Mouse (Mus musculus): ENCODE measurements at regions not wholly inside any gene's neighbourhood (a gene's known extent, or its start where the extent isn't known, plus 50 kb on each side); places are given as distances from the start of the nearest gene placed in this dataset.

DNA sequence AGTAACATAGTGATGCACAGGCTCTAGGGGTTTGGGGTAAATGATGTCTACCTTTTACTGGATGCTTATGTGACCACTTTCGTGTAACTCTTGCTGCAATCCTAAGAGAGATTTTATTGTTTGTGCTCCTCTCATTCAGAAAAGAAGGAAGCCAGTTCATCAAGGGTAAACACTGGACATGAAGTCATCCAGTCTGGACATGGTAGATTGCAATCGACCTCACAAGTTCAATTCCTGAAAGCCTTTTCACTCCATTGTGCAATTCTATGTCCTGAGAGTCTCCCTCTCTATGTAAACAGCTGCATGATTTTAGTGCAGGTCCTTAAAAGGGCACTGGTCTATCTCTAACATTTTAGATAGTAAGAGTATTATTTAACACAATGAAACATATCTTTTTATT, 73.5 kb upstream of the Gm16223 start:
- no peaks in the 10 kb centered on the region for H3K36me3 ChIP-seq
- 71% methylated on average over 2 of the region's 2 CpGs for WGBS
- H3K9me3 ChIP-seq = no peaks in the 10 kb centered on the region
- no peak for ATAC-seq (ENCODE audit: low FRiP score)
- no peak overlapping the region for H3K4me2 ChIP-seq
- H3K9ac ChIP-seq = no peak overlapping the region
- no peaks in the 10 kb centered on the region for H3K27me3 ChIP-seq
- no peaks in the 10 kb centered on the region for H3K4me1 ChIP-seq (replicated peaks)
- no peak overlapping the region for H3K4me3 ChIP-seq
- H3K27ac ChIP-seq = no peak overlapping the region

DNA sequence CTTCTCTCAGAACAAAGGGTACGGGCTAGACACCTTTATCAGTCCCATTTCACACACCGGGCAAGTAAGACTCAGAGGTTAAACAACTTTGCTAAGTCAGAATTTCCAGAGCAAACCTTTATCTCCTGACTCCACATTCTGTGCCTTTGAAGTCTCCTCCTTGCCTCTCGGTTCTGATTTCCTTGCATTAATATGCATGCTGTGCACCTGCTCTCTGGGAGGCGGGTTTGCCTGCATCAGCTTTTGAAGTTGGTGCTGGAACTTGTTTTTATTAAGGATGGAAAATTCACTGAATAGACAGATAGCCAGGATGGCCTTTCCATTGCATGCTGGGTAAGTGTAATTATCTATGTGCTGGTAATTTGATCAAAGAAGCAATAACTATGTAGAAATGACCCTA, 84.2 kb upstream of the Gm16223 start:
- H3K36me3 ChIP-seq = no peaks in the 10 kb centered on the region
- WGBS = 71% methylated on average over 4 of the region's 4 CpGs
- H3K9ac ChIP-seq = no peak overlapping the region
- H3K4me3 ChIP-seq = no peak overlapping the region
- H3K27me3 ChIP-seq = no peaks in the 10 kb centered on the region
- no peak overlapping the region for H3K4me2 ChIP-seq
- ATAC-seq (ENCODE audit: low FRiP score) = no peak
- no peaks in the 10 kb centered on the region for H3K4me1 ChIP-seq (replicated peaks)
- no peaks in the 10 kb centered on the region for H3K9me3 ChIP-seq
- H3K27ac ChIP-seq = no peak overlapping the region

DNA sequence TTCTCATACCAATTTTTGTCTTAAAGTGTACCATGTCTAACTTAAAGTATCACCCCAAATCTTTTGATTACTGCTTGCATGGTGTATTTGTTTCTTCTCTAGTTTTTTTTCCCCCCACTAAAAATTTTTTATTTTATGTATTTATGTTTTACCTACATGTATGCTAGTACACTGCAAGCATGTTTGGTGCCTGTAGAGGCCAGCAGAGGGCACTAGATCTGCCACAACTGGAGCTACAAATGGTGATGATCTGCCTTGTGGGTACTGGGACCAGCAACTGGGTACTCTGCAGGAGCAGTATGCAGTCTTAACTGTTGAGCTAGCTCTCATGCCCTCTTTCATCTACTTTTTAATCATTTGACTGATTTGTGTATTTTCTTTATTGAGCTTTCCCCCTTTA, 92.2 kb upstream of the Gm16223 start:
- Histone ChIP-seq H3K4me3 (no peak overlapping the region), H3K36me3 (no peaks in the 10 kb centered on the region), H3K27me3 (no peaks in the 10 kb centered on the region), H3K9me3 (no peaks in the 10 kb centered on the region), H3K27ac (no peak overlapping the region), H3K9ac (no peak overlapping the region), H3K4me2 (no peak overlapping the region), H3K4me1 (replicated peaks) (no peaks in the 10 kb centered on the region)
- ATAC-seq (ENCODE audit: low FRiP score) = no peak

DNA sequence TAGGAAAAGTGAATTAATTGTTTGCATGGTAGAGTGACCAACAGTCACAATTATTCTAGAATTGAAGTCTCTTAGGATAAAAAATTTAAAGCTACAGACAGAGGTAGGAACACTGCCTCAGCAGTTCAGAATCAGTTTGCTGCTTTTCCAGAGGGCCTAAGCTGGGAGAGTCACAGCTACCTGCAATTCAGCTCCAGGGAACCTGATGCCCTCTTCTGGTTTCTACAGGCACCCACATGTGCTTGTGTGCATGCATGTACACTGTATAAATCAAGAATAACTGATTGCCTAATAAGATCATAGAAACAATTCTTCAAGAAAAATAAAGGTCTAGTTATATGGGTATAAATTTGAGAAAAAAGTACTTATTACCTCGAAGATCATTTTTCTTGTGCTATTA, 96.6 kb upstream of the Gm16223 start:
- ATAC-seq (ENCODE audit: low FRiP score) = no peak
- 89% methylated on average over 1 of the region's 1 CpGs for WGBS

DNA sequence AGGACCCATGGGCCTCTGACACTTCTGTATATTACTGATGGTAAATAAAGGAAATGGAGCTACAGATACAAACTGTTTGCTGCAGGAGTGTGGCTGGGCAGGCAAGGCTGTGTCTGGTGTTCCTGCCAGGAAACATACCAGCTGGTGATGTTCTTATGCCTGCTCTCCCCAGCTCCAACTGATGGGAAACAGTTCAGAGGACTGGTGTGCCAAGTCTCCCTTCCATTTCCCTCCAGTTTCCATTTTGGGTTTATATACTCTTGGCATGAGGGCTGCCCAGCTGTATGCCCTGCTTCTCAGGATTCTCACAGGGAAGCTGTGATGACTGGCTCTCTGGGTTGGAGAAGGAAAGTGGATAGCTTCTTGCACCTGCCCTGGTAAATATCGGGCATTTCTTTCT, 100.8 kb upstream of the Gm16223 start:
- Histone ChIP-seq H3K9ac (no peak overlapping the region), H3K9me3 (no peaks in the 10 kb centered on the region), H3K27ac (no peak overlapping the region), H3K4me1 (replicated peaks) (no peaks in the 10 kb centered on the region), H3K4me2 (no peak overlapping the region), H3K4me3 (no peak overlapping the region), H3K27me3 (no peaks in the 10 kb centered on the region), H3K36me3 (no peaks in the 10 kb centered on the region)
- ATAC-seq (ENCODE audit: low FRiP score) = no peak
- 94% methylated on average over 1 of the region's 1 CpGs for WGBS

More for the DNA sequence above, 96.6 kb upstream of the Gm16223 start:
- Histone ChIP-seq H3K27ac (no peak overlapping the region), H3K9ac (no peak overlapping the region), H3K4me1 (replicated peaks) (no peaks in the 10 kb centered on the region), H3K27me3 (no peaks in the 10 kb centered on the region), H3K4me2 (no peak overlapping the region), H3K9me3 (no peaks in the 10 kb centered on the region), H3K36me3 (no peaks in the 10 kb centered on the region), H3K4me3 (no peak overlapping the region)

DNA sequence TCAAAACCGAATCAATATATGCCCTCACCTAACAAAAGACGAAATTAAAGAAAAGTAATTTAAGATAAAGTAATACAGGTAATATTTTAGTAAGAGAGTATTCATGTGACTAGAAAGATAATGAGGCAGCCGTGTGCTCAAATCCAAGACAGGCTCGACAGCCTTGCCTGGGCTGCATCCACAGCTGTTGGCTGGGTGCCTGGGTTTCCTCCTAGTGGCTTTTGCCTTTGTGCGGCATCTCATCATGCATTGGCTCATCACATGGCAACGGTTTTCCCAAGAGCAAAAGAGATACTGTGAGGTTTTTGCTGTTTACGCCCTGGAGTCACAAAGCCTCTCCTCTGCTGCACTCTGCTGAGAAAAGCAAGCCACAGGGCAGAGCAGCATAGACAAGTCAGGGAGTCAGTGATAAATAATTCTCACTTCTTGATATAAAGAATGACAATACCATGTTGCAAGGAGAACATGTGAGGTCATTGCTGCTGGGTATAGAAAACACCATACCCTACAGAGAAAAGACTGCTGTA, 103.1 kb upstream of the Bod1l start:
- peaks cover 3% of the 10 kb centered on the region; the same call in 1 of the 2 replicates for H3K4me1 ChIP-seq (replicated peaks)
- no peaks in the 10 kb centered on the region for H3K27me3 ChIP-seq
- ATAC-seq (ENCODE audit: low FRiP score) = peak; percentile 86
- no peak overlapping the region for H3K4me2 ChIP-seq
- H3K4me3 ChIP-seq = no peak overlapping the region
- no peaks in the 10 kb centered on the region for H3K36me3 ChIP-seq
- no peak overlapping the region for H3K9ac ChIP-seq
- 68% methylated on average over 7 of the region's 7 CpGs for WGBS
- no peak overlapping the region for H3K27ac ChIP-seq
- H3K9me3 ChIP-seq = no peaks in the 10 kb centered on the region

DNA sequence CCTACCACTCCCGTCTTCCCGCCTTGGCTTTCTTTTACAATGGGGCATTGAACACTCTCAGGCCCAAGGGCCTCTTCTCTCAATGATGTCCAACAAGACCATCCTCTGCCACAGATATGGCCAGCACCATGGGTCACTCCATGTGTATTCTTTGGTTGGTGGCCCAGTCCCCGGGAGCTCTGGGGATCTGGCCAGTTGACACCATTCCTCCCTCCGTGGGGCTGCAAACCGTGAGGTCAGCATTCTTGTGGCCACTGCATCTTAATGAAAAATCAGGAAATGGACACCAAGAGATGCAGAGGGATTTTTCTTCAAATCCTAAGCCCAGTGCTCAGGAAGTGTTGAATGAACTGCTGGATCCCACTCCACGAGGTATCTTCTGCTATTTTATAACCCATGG, 99.3 kb upstream of the Bod1l start:
- no peak for ATAC-seq (ENCODE audit: low FRiP score)
- no peak overlapping the region for H3K9ac ChIP-seq
- H3K4me1 ChIP-seq (replicated peaks) = peaks cover 3% of the 10 kb centered on the region; the same call in 1 of the 2 replicates
- no peaks in the 10 kb centered on the region for H3K36me3 ChIP-seq
- H3K9me3 ChIP-seq = no peaks in the 10 kb centered on the region
- H3K27me3 ChIP-seq = no peaks in the 10 kb centered on the region
- H3K27ac ChIP-seq = no peak overlapping the region
- no peak overlapping the region for H3K4me2 ChIP-seq
- 93% methylated on average over 6 of the region's 6 CpGs for WGBS
- H3K4me3 ChIP-seq = no peak overlapping the region

DNA sequence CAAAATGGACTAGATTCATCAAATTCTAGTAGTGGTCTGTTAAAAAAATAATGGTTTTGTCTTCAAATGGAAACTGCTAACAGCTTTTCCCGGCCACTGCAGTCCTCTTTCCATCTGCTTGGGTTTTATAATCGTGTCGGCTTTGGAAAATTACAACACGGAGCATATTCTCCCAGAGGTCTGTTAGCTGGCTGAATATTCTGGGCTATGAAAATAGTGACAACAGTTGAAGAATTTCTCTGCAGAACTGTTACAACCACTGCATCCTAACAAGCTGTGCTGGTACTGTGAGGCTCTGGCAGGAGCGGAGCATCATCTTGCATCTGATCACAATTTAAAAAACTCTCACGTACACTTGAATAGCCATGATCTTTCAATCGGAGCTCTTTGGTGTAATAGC, 98.0 kb upstream of the Bod1l start:
- H3K27me3 ChIP-seq = no peaks in the 10 kb centered on the region
- H3K36me3 ChIP-seq = no peaks in the 10 kb centered on the region
- no peaks in the 10 kb centered on the region for H3K9me3 ChIP-seq
- 83% methylated on average over 7 of the region's 7 CpGs for WGBS
- no peak overlapping the region for H3K4me2 ChIP-seq
- H3K4me1 ChIP-seq (replicated peaks) = peaks cover under 1% of the 10 kb centered on the region; the same call in 1 of the 2 replicates
- H3K4me3 ChIP-seq = no peak overlapping the region
- ATAC-seq (ENCODE audit: low FRiP score) = no peak
- H3K27ac ChIP-seq = no peak overlapping the region
- no peak overlapping the region for H3K9ac ChIP-seq

DNA sequence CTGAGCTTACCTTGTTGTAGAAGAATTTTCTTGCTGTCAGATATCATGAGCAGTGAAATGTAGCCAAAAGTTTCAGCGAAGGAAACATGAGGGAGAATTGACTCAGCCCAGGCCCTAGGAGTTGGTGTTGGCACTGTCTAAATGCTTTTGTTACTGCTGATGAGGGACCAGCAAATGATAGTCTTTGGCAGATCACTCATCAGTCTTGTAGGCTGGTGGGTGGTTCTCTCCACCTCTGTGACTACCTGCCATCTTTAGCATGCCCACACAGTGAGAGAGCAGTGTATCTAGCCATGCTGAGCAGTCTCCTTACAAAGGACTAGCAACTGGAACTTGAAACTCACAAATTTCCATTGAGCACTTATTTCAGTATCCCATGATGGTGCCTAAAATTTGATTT, 97.1 kb upstream of the Bod1l start:
- Histone ChIP-seq H3K9me3 (no peaks in the 10 kb centered on the region), H3K4me1 (replicated peaks) (no peaks in the 10 kb centered on the region), H3K36me3 (no peaks in the 10 kb centered on the region), H3K4me3 (no peak overlapping the region), H3K9ac (no peak overlapping the region), H3K27me3 (no peaks in the 10 kb centered on the region), H3K27ac (no peak overlapping the region), H3K4me2 (no peak overlapping the region)
- no peak for ATAC-seq (ENCODE audit: low FRiP score)
- 95% methylated on average over 1 of the region's 1 CpGs for WGBS

DNA sequence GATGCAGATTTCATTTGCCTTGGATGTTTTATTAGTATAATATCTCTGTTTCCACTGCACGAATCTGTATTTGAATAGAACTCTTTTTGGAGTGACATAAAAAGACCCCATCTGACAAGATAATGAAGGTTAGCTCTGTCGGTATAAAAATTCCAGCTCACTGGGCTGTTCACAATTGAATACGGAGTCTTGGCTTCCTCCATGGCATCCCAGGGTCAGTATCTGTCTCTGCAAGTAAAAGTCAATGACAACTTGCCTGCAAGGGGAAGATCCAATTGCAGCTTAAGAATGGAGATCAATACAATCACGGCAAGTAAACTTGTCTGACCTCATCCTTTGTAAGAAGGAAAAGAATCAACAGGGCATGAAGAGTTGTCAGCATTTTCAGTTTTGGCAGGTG, 95.6 kb upstream of the Bod1l start:
- Histone ChIP-seq H3K36me3 (no peaks in the 10 kb centered on the region), H3K4me2 (no peak overlapping the region), H3K27ac (no peak overlapping the region), H3K4me1 (replicated peaks) (no peaks in the 10 kb centered on the region), H3K9me3 (no peaks in the 10 kb centered on the region), H3K4me3 (no peak overlapping the region), H3K27me3 (no peaks in the 10 kb centered on the region), H3K9ac (no peak overlapping the region)
- 32% methylated on average over 4 of the region's 4 CpGs for WGBS
- no peak for ATAC-seq (ENCODE audit: low FRiP score)

DNA sequence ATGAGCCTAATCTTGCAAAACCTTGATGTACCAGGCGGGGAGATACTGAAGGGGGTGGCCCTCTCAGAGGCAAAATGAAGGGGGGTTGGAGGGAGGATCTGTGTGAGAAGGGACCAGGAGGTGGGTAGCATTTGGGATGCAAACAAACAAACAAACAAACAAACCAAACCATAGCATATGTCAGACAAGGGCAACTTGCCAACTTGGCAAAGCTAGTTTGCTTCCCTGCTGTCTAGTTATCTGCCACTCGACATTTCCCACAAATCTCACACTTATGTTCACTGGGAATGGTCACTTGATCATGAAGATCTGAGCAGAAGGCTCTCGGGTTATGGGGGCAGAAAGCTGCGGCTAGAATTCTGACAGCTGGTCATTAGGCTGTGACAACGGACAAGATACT, 65.9 kb upstream of the Bod1l start:
- no peaks in the 10 kb centered on the region for H3K4me1 ChIP-seq (replicated peaks)
- no peak overlapping the region for H3K9ac ChIP-seq
- no peaks in the 10 kb centered on the region for H3K27me3 ChIP-seq
- H3K4me2 ChIP-seq = no peak overlapping the region
- no peak; the same call in 1 of the 2 replicates for ATAC-seq (ENCODE audit: low FRiP score)
- no peaks in the 10 kb centered on the region for H3K9me3 ChIP-seq
- no peak overlapping the region for H3K4me3 ChIP-seq
- 84% methylated on average over 5 of the region's 5 CpGs for WGBS
- no peak overlapping the region for H3K27ac ChIP-seq
- H3K36me3 ChIP-seq = no peaks in the 10 kb centered on the region

DNA sequence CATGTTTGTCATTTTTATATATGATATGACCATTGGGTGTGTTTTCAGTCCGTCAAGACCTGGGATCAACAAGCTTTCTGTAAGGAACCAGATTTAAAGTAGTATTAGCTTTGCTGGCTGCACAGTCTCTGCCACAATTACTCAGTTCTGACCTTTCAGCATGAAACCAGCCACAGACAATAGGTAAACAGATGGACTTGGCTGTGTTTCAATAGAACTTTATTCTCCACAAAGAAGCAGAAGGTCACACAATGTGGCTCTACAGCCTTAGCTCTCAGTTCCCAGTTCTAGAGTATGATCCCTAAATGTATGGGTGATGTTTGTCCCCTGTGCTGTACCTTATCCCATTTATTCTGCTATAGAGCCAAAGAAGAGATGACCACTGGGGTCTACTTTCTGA, 63.6 kb upstream of the Bod1l start:
- WGBS = 83% methylated on average over 1 of the region's 1 CpGs
- Histone ChIP-seq H3K9me3 (no peaks in the 10 kb centered on the region), H3K4me2 (no peak overlapping the region), H3K27ac (no peak overlapping the region), H3K27me3 (no peaks in the 10 kb centered on the region), H3K4me1 (replicated peaks) (no peaks in the 10 kb centered on the region), H3K9ac (no peak overlapping the region), H3K4me3 (no peak overlapping the region), H3K36me3 (no peaks in the 10 kb centered on the region)
- no peak for ATAC-seq (ENCODE audit: low FRiP score)

DNA sequence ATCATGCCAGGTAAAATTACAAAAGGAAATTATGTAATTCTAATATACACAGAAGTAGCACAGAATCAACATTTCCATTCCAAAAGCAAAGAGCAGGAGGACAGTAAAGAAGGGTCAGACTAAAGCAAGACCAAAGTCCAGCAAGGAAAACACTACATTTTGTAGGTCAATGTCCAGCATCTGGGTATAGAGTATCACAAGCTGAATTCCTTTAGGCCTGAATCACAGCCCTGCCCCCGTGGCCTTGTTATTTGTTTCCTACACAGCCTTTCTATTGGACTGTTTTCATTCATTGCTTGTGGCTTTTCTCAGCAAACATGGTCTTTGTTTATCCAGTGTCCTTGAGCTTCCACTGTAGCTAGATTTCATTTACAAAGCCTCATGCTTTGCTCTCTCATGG, 60.4 kb upstream of the Bod1l start:
- H3K9me3 ChIP-seq = no peaks in the 10 kb centered on the region
- no peak for ATAC-seq (ENCODE audit: low FRiP score)
- no peaks in the 10 kb centered on the region for H3K36me3 ChIP-seq
- H3K27ac ChIP-seq = no peak overlapping the region
- 74% methylated on average over 1 of the region's 1 CpGs for WGBS
- H3K27me3 ChIP-seq = no peaks in the 10 kb centered on the region
- no peaks in the 10 kb centered on the region for H3K4me1 ChIP-seq (replicated peaks)
- H3K4me2 ChIP-seq = no peak overlapping the region
- no peak overlapping the region for H3K9ac ChIP-seq
- H3K4me3 ChIP-seq = no peak overlapping the region

DNA sequence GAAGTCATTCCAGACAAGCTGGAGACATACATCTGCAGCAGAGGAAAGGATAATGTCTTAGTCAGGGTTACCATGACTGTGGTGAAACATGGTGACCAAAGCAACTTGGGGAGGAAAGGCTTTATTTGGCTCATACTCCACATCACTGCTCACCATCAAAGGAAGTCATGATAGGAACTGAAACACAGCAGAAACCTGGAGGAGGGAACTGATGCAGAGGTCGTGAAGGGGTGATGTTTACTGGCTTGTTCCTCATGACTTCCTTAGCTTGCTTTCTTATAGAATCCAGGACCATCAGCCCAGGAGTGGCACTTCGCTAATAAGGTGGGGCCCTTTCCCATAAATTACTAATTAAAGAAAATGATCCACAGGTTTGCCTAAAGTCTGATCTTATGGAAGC, 55.1 kb upstream of the Bod1l start:
- WGBS = 89% methylated on average over 2 of the region's 2 CpGs
- Histone ChIP-seq H3K9me3 (no peaks in the 10 kb centered on the region), H3K4me2 (no peak overlapping the region), H3K4me1 (replicated peaks) (no peaks in the 10 kb centered on the region), H3K4me3 (no peak overlapping the region), H3K27ac (no peak overlapping the region), H3K36me3 (no peaks in the 10 kb centered on the region), H3K27me3 (no peaks in the 10 kb centered on the region), H3K9ac (no peak overlapping the region)
- no peak for ATAC-seq (ENCODE audit: low FRiP score)
